Mouse (Mus musculus) ovary, adult 10 weeks (tissue): ENCODE measurements around the gene Ncoa4. TPM values are rescaled to one million over a fixed set of nuclear protein-coding genes. Genes with fewer than 3 reads are reported as not detected.

Source experiments
- polyA plus RNA-seq: library from polyadenylated mRNA; stranded (reverse); fragments of 350-450 nt; fragmentation: Illumina TruSeq; extraction: RNeasy Lipid Tissue Mini Kit (QIAGEN cat#74804); gene quantifications from one replicate; pipeline ENCODE4 v1.2.3, GENCODE M21; 2014

The Ncoa4 gene
- polyA plus RNA-seq: 296 TPM

DNA sequence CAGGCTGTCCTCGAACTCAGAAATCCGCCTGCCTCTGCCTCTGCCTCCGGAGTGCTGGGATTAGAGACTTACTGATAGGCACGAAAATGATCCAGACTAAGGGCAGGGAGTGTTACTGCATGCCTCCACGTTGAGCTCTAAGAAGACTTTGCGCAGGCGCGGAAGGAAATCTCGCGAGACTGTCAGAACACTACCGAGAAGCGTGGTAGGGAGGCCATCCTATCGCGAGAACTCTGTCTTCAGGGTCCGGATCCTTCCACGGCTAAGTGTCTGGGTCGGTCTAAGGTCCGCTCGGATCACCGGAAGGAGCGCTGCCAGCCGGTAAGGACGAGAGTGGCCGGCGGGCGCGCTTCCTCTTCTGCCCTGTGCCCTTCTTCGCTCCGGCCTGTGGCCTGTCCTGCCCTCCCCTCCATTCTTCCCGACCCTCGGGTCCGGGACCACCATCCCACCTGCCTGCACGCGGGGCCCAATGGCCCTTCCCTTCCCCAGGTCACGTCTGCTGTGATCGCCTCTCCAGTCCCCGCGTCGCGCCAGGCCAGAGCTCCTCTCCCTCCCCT is at the start of gene Ncoa4:
Gene Ncoa4 (plus strand): TSS at position 176 of the 557 bp plus-strand sequence.

DNA sequence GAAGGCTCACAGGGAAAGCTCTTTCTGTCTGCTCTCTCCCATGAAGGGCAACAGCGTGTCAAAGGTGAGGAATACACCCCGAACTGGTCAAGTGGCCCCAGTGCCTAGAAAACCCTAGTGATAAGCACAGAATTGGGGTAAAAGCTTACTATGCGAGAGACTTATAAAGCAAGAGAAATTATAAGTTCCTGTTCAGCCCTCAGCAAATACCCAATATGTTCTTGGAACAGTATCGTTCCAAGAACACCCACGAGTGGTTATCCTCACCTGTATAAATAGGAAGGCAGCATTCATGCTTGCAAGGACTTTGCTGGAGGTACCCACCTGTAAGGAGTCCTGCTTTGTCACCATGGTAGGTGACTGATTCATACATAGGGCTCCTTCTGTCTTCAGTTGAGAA is 17.9 kb upstream of the Ncoa4 start, which contains the start of gene Msmb:
Gene Msmb (plus strand): TSS at position 301 of the 400 bp plus-strand sequence.

DNA sequence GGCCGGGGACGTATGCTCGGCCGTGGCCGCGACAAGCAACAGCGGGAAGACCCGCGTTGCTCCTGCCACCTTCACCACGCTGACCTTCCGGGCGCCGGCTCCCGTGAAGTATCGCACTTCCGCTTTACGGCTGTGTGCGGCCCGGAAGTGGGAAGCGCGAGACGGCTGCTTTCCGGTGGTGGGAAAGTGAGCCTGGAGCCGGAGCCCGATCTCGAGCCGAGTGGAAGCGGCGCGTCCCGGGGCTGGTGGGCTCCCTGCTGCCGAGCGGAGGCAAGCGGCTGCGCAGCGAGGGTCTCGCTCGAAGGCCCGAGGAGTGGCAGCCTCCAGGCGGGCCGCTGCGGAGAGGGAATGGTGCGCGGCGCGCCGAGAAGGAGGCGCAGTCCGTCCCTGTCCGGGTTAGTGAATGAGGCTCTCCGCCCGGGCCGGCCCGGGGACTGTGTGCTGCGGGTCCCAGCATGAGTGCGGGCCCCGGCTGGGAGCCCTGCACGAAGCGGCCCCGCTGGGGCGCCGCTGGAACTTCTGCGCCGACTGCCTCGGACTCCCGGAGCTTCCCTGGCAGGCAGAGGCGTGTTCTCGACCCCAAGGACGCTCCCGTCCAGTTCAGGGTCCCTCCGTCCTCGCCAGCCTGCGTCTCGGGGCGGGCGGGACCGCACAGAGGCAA is 42.3 kb downstream of the Ncoa4 start, which contains the start of the genes Timm23 and Parg:
Gene Timm23 (minus strand): TSS at position 108 of the 661 bp plus-strand sequence.
Gene Parg (plus strand): TSS at position 159 of the 661 bp plus-strand sequence.

Other genes with a start within 250 kb of the Ncoa4 start
- 77.0 TPM for gene Galnt15, start 130.9 kb upstream of the Ncoa4 start, polyA plus RNA-seq
- gene Oxnad1, start 74.5 kb upstream of the Ncoa4 start, polyA plus RNA-seq: 45.6 TPM
- 55.4 TPM for gene Dph3, start 74.1 kb upstream of the Ncoa4 start, polyA plus RNA-seq
- not detected for gene Msmb, start 17.8 kb upstream of the Ncoa4 start, polyA plus RNA-seq
- gene Timm23, start 42.0 kb downstream of the Ncoa4 start, polyA plus RNA-seq: 101 TPM
- 86.8 TPM for gene Parg, start 42.1 kb downstream of the Ncoa4 start, polyA plus RNA-seq
- 0.77 TPM for gene Ogdhl, start 162.2 kb downstream of the Ncoa4 start, polyA plus RNA-seq
- gene 1700024G13Rik, start 228.5 kb downstream of the Ncoa4 start, polyA plus RNA-seq: 3.1 TPM